ENCODE assay signal across 8 mouse cellular contexts in genomic region chr10:4078979-4079630, GRCm38 (mm10).
DNase-seq lines count a peak whose midpoint lies in the region; ATAC-seq and TF ChIP-seq lines count a peak whose summit lies in the region.

No protein-coding gene starts in this region.

- ATAC-seq in embryonic facial prominence, embryonic 13.5 days (ENCODE audit: insufficient number of reproducible peaks, insufficient read depth, low FRiP score, low TSS enrichment, low read depth): no peak
- ATAC-seq in megakaryocyte-erythroid progenitor cell, adult 5-6 weeks (replicated peaks; ENCODE audit: low FRiP score, low TSS enrichment, poor library complexity, severe bottlenecking): peak; percentile 45; the same call in 1 of the 2 replicates

- no peaks in the 10 kb centered on the region for H3K9me3 ChIP-seq in embryonic facial prominence, embryonic 13.5 days

- no peaks in the 10 kb centered on the region for H3K27me3 ChIP-seq in embryonic facial prominence, embryonic 13.5 days
- H3K27me3 ChIP-seq in kidney, adult 2 months (replicated peaks; ENCODE audit: control insufficient read depth, insufficient read depth, low read length): no peaks in the 10 kb centered on the region

- no peak for TF ChIP-seq CTCF in kidney, adult 2 months (conservative IDR thresholded peaks at IDR 0.05; ENCODE audit: insufficient read depth, insufficient read length, low read depth, low read length)

- 62% methylated on average over 8 of the region's 8 CpGs for WGBS in embryonic facial prominence, embryonic 13.5 days
- 50% methylated on average over 8 of the region's 8 CpGs for WGBS in kidney, adult 2 months

- TF ChIP-seq POLR2A in kidney, adult 2 months (IDR thresholded peaks at IDR 0.05; ENCODE audit: low read depth, low read length): no peak

- peaks cover 18% of the 10 kb centered on the region for H3K4me1 ChIP-seq in embryonic facial prominence, embryonic 13.5 days
- 0 out of 2 replicates have a peak, but pooled peaks cover 2% of the 10 kb centered on the region for H3K4me1 ChIP-seq in kidney, adult 2 months (ENCODE audit: control insufficient read depth, insufficient read depth, low read length)

- H3K4me2 ChIP-seq in embryonic facial prominence, embryonic 13.5 days: no peak overlapping the region

- H3K27ac ChIP-seq in embryonic facial prominence, embryonic 13.5 days: peak overlapping the region; percentile 71
- H3K27ac ChIP-seq in kidney, adult 2 months (ENCODE audit: insufficient read depth, low read depth, low read length): peak overlapping the region; percentile 88

- no peaks in the 10 kb centered on the region for H3K36me3 ChIP-seq in embryonic facial prominence, embryonic 13.5 days
- no peaks in the 10 kb centered on the region for H3K36me3 ChIP-seq in kidney, adult 2 months (ENCODE audit: control insufficient read depth, insufficient read depth, low read length)

- H3K9ac ChIP-seq in embryonic facial prominence, embryonic 13.5 days: no peak overlapping the region

- peak; percentile 8 for DNase-seq in kidney, adult 11 months
- DNase-seq in kidney, adult 18-20 months: no peak
- DNase-seq in kidney, adult 2 months: peak; percentile 59
- DNase-seq in gastrocnemius, adult 8-10 months (ENCODE audit: low spot score in 2 of 2): no peak
- DNase-seq in testis, postnatal 14 days (ENCODE audit: low spot score): no peak
- DNase-seq in gastrocnemius, postnatal 10 days: no peak

- H3K4me3 ChIP-seq in embryonic facial prominence, embryonic 13.5 days: no peak overlapping the region
- no peak overlapping the region for H3K4me3 ChIP-seq in kidney, adult 2 months (ENCODE audit: insufficient read depth, low read depth, low read length)

Comparison
In these comparisons a context has a peak if more than half of its experiments do, and no peak if none do; other contexts are left out.
1. DNase-seq: peak in kidney, adult 11 months (single experiment) and kidney, adult 2 months (single experiment); none in kidney, adult 18-20 months (single experiment), gastrocnemius, adult 8-10 months (0 of 2), testis, postnatal 14 days (single experiment) and gastrocnemius, postnatal 10 days (single experiment).